17 mouse cellular contexts compared by ENCODE assay signal in the genomic region with DNA sequence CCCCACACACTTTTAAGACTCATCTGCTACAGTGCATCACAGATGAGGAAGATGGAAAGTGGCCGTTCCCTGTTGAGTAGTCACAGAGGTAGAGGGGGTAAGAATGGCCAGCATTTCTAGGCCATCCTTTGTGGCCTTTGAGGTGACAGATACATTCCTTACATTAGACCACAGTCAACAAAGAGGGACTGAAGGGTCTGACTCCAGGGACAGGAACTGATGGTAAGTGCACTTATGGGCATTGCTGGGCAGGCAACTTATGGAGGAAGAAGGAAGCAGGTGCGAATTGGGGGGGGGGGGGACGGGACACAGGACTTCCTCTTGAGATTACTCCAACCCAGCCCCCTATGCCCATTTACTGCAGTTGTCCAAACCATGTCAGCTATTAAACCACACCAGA.
"Had no signal": no experiment of that assay in that cellular context is flagged by ENCODE, and none has a peak within 500 bp of the region (broad histone marks: within the 10 kb centered on the region; RNA-seq: fewer than 3 reads in every experiment).

No protein-coding gene starts in this region.

- H3K9ac ChIP-seq: limb, embryonic 13.5 days; liver, embryonic 13.5 days; midbrain, embryonic 12.5 days; neural tube, embryonic 13.5 days; stomach, embryonic 15.5 days had no signal

- H3K27ac ChIP-seq: layer of hippocampus, adult 2 months; limb, embryonic 13.5 days; liver, embryonic 13.5 days; midbrain, embryonic 12.5 days; neural tube, embryonic 13.5 days; stomach, embryonic 15.5 days had no signal

- H3K9me3 ChIP-seq: limb, embryonic 10.5 days; limb, embryonic 13.5 days; liver, embryonic 13.5 days; midbrain, embryonic 12.5 days; neural tube, embryonic 13.5 days; stomach, embryonic 15.5 days had no signal

- H3K4me2 ChIP-seq: limb, embryonic 13.5 days; liver, embryonic 13.5 days; midbrain, embryonic 12.5 days; neural tube, embryonic 13.5 days; stomach, embryonic 15.5 days had no signal

- H3K27me3 ChIP-seq: limb, embryonic 13.5 days; liver, embryonic 13.5 days; neural tube, embryonic 13.5 days; stomach, embryonic 15.5 days had no signal

- ATAC-seq: midbrain, embryonic 16.5 days had no signal

- H3K4me3 ChIP-seq: layer of hippocampus, adult 2 months; limb, embryonic 10.5 days; limb, embryonic 13.5 days; liver, embryonic 13.5 days; midbrain, embryonic 12.5 days; myocyte; neural tube, embryonic 13.5 days; stomach, embryonic 15.5 days had no signal

- H3K36me3 ChIP-seq: limb, embryonic 13.5 days; liver, embryonic 13.5 days; midbrain, embryonic 12.5 days; neural tube, embryonic 13.5 days; stomach, embryonic 15.5 days had no signal

- DNase-seq: layer of hippocampus, adult 9-11 months; liver, embryonic 13.5 days; lung, adult 2 months; lung, postnatal 14 days; lung, postnatal 4 days; retina, postnatal 1 day; right cerebral cortex, postnatal 25 days; spleen, adult 18-20 months; thymus, postnatal 25 days had no signal
